Mouse (Mus musculus) mesoderm, embryonic 11.5 days (tissue): Measurements from ENCODE around the gene Pear1.
"Not testable (repeated sequence)": the region's sequence is repeated elsewhere in the genome, so short reads cannot be mapped to it uniquely, and the experiment has no call there.

Source experiments
- DNase-seq: peaks from one replicate; pipeline ENCODE4 v3.0.0-alpha.2; 2012; ENCODE audit warnings: low read depth, low spot score

The Pear1 gene

GRCm38 (mm10) chr3:87824206-87824605 lies at the start of gene Pear1:
TSS of gene Pear1 (minus strand) at chr3:87824306.
- not testable (repeated sequence) for DNase-seq

- DNase-seq, result not testable (repeated sequence)
Measured at GRCm38 (mm10) chr3:87864111-87864510, 40.0 kb upstream of the Pear1 start.

GRCm38 (mm10) chr3:87859813-87860212 lies 35.7 kb upstream of the Pear1 start:
- DNase-seq, result peak; percentile 74

GRCm38 (mm10) chr3:87857666-87858065 lies 33.6 kb upstream of the Pear1 start:
- no peak for DNase-seq

- no peak for DNase-seq
Measured at GRCm38 (mm10) chr3:87855936-87856335, 31.8 kb upstream of the Pear1 start.

GRCm38 (mm10) chr3:87854795-87855568 lies 30.9 kb upstream of the Pear1 start:
- DNase-seq, result no peak

- DNase-seq, result no peak
Measured at GRCm38 (mm10) chr3:87849117-87849516, 25.0 kb upstream of the Pear1 start.

GRCm38 (mm10) chr3:87847680-87848079 lies 23.6 kb upstream of the Pear1 start:
- DNase-seq, result no peak

- DNase-seq, result no peak
Measured at GRCm38 (mm10) chr3:87846650-87847110, 22.6 kb upstream of the Pear1 start, which contains the start of gene Sh2d2a. TSS of gene Sh2d2a (plus strand) at chr3:87846755.

GRCm38 (mm10) chr3:87846186-87846585 lies 22.1 kb upstream of the Pear1 start:
- no peak for DNase-seq

- no peak for DNase-seq
Measured at GRCm38 (mm10) chr3:87844981-87845380, 20.9 kb upstream of the Pear1 start.

GRCm38 (mm10) chr3:87840858-87841257 lies 16.8 kb upstream of the Pear1 start:
- DNase-seq, result no peak

GRCm38 (mm10) chr3:87838622-87839021 lies 14.5 kb upstream of the Pear1 start:
- peak; percentile 85 for DNase-seq

GRCm38 (mm10) chr3:87833482-87833881 lies 9.4 kb upstream of the Pear1 start:
- no peak for DNase-seq

- no peak for DNase-seq
Measured at GRCm38 (mm10) chr3:87832109-87832859, 8.2 kb upstream of the Pear1 start.

GRCm38 (mm10) chr3:87829025-87829424 lies 4.9 kb upstream of the Pear1 start:
- DNase-seq, result no peak

- DNase-seq, result no peak
Measured at GRCm38 (mm10) chr3:87828435-87828834, 4.3 kb upstream of the Pear1 start.

GRCm38 (mm10) chr3:87818226-87818625 lies 5.9 kb downstream of the Pear1 start:
- no peak for DNase-seq

- DNase-seq, result peak; percentile 88
Measured at GRCm38 (mm10) chr3:87816646-87817093, 7.4 kb downstream of the Pear1 start.

- DNase-seq, result no peak
Measured at GRCm38 (mm10) chr3:87816166-87816565, 7.9 kb downstream of the Pear1 start.

- no peak for DNase-seq
Measured at GRCm38 (mm10) chr3:87812873-87813272, 11.2 kb downstream of the Pear1 start.

GRCm38 (mm10) chr3:87812413-87812812 lies 11.7 kb downstream of the Pear1 start:
- DNase-seq, result no peak

GRCm38 (mm10) chr3:87811297-87811696 lies 12.8 kb downstream of the Pear1 start:
- no peak for DNase-seq
